Mouse (Mus musculus) myocyte (in vitro differentiated cells): Measurements from ENCODE around the gene Myo18b.

ENCODE experiments used
- MAX ChIP-seq: IDR thresholded peaks from one replicate; pipeline ENCODE4 v1.6.1; 2011; ENCODE audit warnings: low read depth, mild to moderate bottlenecking, control low read depth
- POLR2A ChIP-seq: IDR thresholded peaks from one replicate; pipeline ENCODE4 v1.6.1; 2011; ENCODE audit warnings: low read depth, mild to moderate bottlenecking, control low read depth, moderate library complexity; ENCODE audit not compliant: insufficient read length
- POLR2AphosphoS2 ChIP-seq: IDR thresholded peaks from one replicate; pipeline ENCODE4 v1.6.1; 2011; ENCODE audit warnings: low read depth, control low read depth; ENCODE audit not compliant: insufficient read length
- USF1 ChIP-seq: IDR thresholded peaks from one replicate; pipeline ENCODE4 v1.6.1; 2011; ENCODE audit warnings: low read depth, mild to moderate bottlenecking, control low read depth, moderate library complexity

- TF ChIP-seq POLR2A (no peak), USF1 (no peak), POLR2AphosphoS2 (no peak), MAX (no peak)
Measured at GRCm38 (mm10) chr5:112773429-112773828, 122.7 kb downstream of the Myo18b start.
